Mouse (Mus musculus): ENCODE measurements at regions not wholly inside any gene's neighbourhood (a gene's known extent, or its start where the extent isn't known, plus 50 kb on each side); places are given as distances from the start of the nearest gene placed in this dataset.

GRCm38 (mm10) chr13:37497986-37498385 is 153.0 kb downstream of the Ly86 start:
- WGBS: 75% methylated on average over 3 of the region's 3 CpGs
- ATAC-seq (ENCODE audit: low FRiP score) (no peak), DNase-seq (ENCODE audit: low spot score) (no peak)
- Histone ChIP-seq H3K9ac (replicated peaks; ENCODE audit: low read length, poor library complexity, severe bottlenecking) (no peak overlapping the region), H3K4me3 (ENCODE audit: low read depth, low read length) (no peak overlapping the region), H3K4me1 (ENCODE audit: insufficient read depth, low read length) (no peaks in the 10 kb centered on the region), H3K27ac (ENCODE audit: low read depth, low read length) (no peak overlapping the region), H3K27me3 (ENCODE audit: insufficient read depth, low read length) (no peaks in the 10 kb centered on the region), H3K4me2 (ENCODE audit: low read depth, low read length, poor library complexity, severe bottlenecking) (no peak overlapping the region), H3K9me3 (ENCODE audit: low read length) (no peaks in the 10 kb centered on the region), H3K36me3 (ENCODE audit: insufficient read depth, low read length) (no peaks in the 10 kb centered on the region)
- no peak for TF ChIP-seq CTCF (IDR thresholded peaks at IDR 0.05)

DNA sequence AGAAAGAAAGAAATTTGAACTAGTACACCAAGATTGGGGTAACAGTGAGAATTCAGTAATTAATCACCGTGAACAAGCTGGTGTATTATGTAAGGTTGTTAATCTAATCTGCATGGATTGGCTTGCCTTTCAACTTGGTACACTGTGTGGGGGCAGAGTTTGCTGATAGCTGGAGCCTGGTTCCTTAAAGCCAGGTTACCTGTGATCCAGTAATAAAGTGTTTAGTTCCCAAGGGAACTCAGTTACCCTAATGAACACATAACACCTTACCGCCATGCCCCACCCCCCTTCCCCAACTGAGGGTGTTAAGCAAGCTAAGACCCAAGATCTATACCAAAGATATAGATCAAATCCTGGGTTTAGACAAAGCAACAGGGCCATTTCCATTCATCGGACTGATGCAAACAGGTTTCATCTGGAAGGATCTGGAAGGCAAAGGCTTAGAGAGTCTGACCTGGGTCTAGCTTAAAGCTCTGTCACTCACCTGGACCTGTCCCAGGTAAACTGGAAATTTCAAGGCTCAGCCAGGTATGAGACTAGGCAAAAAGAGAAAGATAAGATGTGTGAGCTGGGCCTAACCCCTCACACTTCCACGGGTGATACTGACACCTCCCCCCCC is 155.8 kb downstream of the Ly86 start:
- no peaks in the 10 kb centered on the region for H3K36me3 ChIP-seq (ENCODE audit: insufficient read depth, low read length)
- no peaks in the 10 kb centered on the region for H3K9me3 ChIP-seq (ENCODE audit: low read length)
- no peak for TF ChIP-seq CTCF (IDR thresholded peaks at IDR 0.05)
- H3K4me1 ChIP-seq (ENCODE audit: insufficient read depth, low read length): no peaks in the 10 kb centered on the region
- 72% methylated on average over 4 of the region's 4 CpGs for WGBS
- H3K4me3 ChIP-seq (ENCODE audit: low read depth, low read length): no peak overlapping the region
- no peaks in the 10 kb centered on the region for H3K27me3 ChIP-seq (ENCODE audit: insufficient read depth, low read length)
- H3K9ac ChIP-seq (replicated peaks; ENCODE audit: low read length, poor library complexity, severe bottlenecking): no peak overlapping the region
- DNase-seq (ENCODE audit: low spot score) (no peak), ATAC-seq (ENCODE audit: low FRiP score) (no peak)
- H3K27ac ChIP-seq (ENCODE audit: low read depth, low read length): no peak overlapping the region
- H3K4me2 ChIP-seq (ENCODE audit: low read depth, low read length, poor library complexity, severe bottlenecking): no peak overlapping the region

GRCm38 (mm10) chr13:37503449-37503848 is 158.4 kb downstream of the Ly86 start:
- ATAC-seq (ENCODE audit: low FRiP score) (no peak), DNase-seq (ENCODE audit: low spot score) (no peak)
- TF ChIP-seq CTCF (IDR thresholded peaks at IDR 0.05): no peak
- no peaks in the 10 kb centered on the region for H3K9me3 ChIP-seq (ENCODE audit: low read length)
- no peak overlapping the region for H3K27ac ChIP-seq (ENCODE audit: low read depth, low read length)
- H3K27me3 ChIP-seq (ENCODE audit: insufficient read depth, low read length): no peaks in the 10 kb centered on the region
- 95% methylated on average over 6 of the region's 6 CpGs for WGBS
- no peak overlapping the region for H3K4me3 ChIP-seq (ENCODE audit: low read depth, low read length)
- no peaks in the 10 kb centered on the region for H3K4me1 ChIP-seq (ENCODE audit: insufficient read depth, low read length)
- no peaks in the 10 kb centered on the region for H3K36me3 ChIP-seq (ENCODE audit: insufficient read depth, low read length)
- H3K9ac ChIP-seq (replicated peaks; ENCODE audit: low read length, poor library complexity, severe bottlenecking): no peak overlapping the region
- H3K4me2 ChIP-seq (ENCODE audit: low read depth, low read length, poor library complexity, severe bottlenecking): no peak overlapping the region

GRCm38 (mm10) chr13:37503898-37504297 is 158.9 kb downstream of the Ly86 start:
- ATAC-seq (ENCODE audit: low FRiP score): no peak
- no peak overlapping the region for H3K27ac ChIP-seq (ENCODE audit: low read depth, low read length)
- WGBS: 92% methylated on average over 3 of the region's 3 CpGs
- DNase-seq (ENCODE audit: low spot score): no peak
- no peaks in the 10 kb centered on the region for H3K36me3 ChIP-seq (ENCODE audit: insufficient read depth, low read length)
- TF ChIP-seq CTCF (IDR thresholded peaks at IDR 0.05): no peak
- peaks cover under 1% of the 10 kb centered on the region; the same call in 1 of the 2 replicates for H3K4me1 ChIP-seq (ENCODE audit: insufficient read depth, low read length)
- H3K27me3 ChIP-seq (ENCODE audit: insufficient read depth, low read length): no peaks in the 10 kb centered on the region
- H3K4me2 ChIP-seq (ENCODE audit: low read depth, low read length, poor library complexity, severe bottlenecking): no peak overlapping the region
- no peak overlapping the region for H3K4me3 ChIP-seq (ENCODE audit: low read depth, low read length)
- H3K9me3 ChIP-seq (ENCODE audit: low read length): no peaks in the 10 kb centered on the region
- no peak overlapping the region for H3K9ac ChIP-seq (replicated peaks; ENCODE audit: low read length, poor library complexity, severe bottlenecking)

DNA sequence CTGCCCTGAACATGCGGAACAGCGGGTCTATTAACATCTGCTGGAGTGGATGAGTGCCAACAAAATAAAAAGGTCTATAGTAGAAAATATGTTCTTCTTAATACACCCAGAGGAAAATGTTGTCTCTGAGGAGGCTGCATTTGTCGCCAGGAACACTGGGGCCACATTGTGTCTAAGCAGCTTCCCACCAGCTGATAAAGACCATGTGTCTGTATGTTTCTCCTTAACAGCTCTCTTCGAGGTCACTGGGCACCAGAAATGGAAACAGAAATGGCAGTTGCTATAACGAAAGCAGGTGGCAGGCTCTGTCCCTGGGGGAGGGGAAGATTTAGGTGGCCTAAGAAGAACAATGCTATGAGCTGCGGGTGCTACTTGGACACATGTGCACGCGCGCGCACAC is 159.4 kb downstream of the Ly86 start:
- H3K36me3 ChIP-seq (ENCODE audit: insufficient read depth, low read length): no peaks in the 10 kb centered on the region
- 82% methylated on average over 10 of the region's 10 CpGs for WGBS
- no peak overlapping the region for H3K27ac ChIP-seq (ENCODE audit: low read depth, low read length)
- no peak for ATAC-seq (ENCODE audit: low FRiP score)
- H3K27me3 ChIP-seq (ENCODE audit: insufficient read depth, low read length): no peaks in the 10 kb centered on the region
- peak; percentile 70 for DNase-seq (ENCODE audit: low spot score)
- H3K9ac ChIP-seq (replicated peaks; ENCODE audit: low read length, poor library complexity, severe bottlenecking): no peak overlapping the region
- H3K4me1 ChIP-seq (ENCODE audit: insufficient read depth, low read length): peaks cover 5% of the 10 kb centered on the region; the same call in 1 of the 2 replicates
- TF ChIP-seq CTCF (IDR thresholded peaks at IDR 0.05): no peak
- no peak overlapping the region for H3K4me3 ChIP-seq (ENCODE audit: low read depth, low read length)
- no peaks in the 10 kb centered on the region for H3K9me3 ChIP-seq (ENCODE audit: low read length)
- H3K4me2 ChIP-seq (ENCODE audit: low read depth, low read length, poor library complexity, severe bottlenecking): no peak overlapping the region

DNA sequence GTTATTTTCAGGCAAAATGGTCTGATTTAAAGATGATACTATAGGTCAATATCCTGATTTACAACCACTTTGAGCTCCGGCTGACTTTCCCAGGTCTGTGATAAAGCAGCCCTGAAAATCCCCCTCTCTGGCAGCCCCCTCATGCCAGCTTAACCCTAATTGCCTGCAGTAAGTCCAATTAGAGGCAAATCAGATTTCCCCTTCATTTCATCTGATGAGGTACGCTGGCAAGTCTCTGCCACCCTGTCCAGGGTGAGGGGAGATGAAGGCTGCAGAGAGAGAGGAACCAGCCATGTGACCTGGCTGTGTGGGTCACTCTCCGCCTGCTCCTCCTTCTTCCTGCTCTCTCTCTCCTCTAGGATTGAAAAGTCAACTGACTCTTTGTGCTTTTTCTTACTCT is 160.6 kb downstream of the Ly86 start:
- no peak; the same call in 1 of the 2 replicates for ATAC-seq (ENCODE audit: low FRiP score)
- Histone ChIP-seq H3K27me3 (ENCODE audit: insufficient read depth, low read length) (no peaks in the 10 kb centered on the region), H3K27ac (ENCODE audit: low read depth, low read length) (no peak overlapping the region), H3K36me3 (ENCODE audit: insufficient read depth, low read length) (no peaks in the 10 kb centered on the region), H3K4me1 (ENCODE audit: insufficient read depth, low read length) (peaks cover 5% of the 10 kb centered on the region; the same call in 1 of the 2 replicates), H3K4me2 (ENCODE audit: low read depth, low read length, poor library complexity, severe bottlenecking) (no peak overlapping the region), H3K9ac (replicated peaks; ENCODE audit: low read length, poor library complexity, severe bottlenecking) (no peak overlapping the region), H3K4me3 (ENCODE audit: low read depth, low read length) (no peak overlapping the region), H3K9me3 (ENCODE audit: low read length) (no peaks in the 10 kb centered on the region)
- peak; percentile 22 for DNase-seq (ENCODE audit: low spot score)
- no peak for TF ChIP-seq CTCF (IDR thresholded peaks at IDR 0.05)
- WGBS: 54% methylated on average over 3 of the region's 3 CpGs
